Mouse (Mus musculus) lung, adult 2 months (tissue): Measurements from ENCODE around the gene Fbxo47.
"Not testable (repeated sequence)": the region's sequence is repeated elsewhere in the genome, so short reads cannot be mapped to it uniquely, and the experiment has no call there.

Experiments used
- CTCF ChIP-seq: fragments of 200-500 bp; IDR thresholded peaks from 2 replicates; pipeline ENCODE4 v1.5.1; 2011; ENCODE audit warnings: mild to moderate bottlenecking, low read length, control low read depth; ENCODE audit not compliant: insufficient read depth
- POLR2A ChIP-seq: fragments of 200-500 bp; IDR thresholded peaks from 2 replicates; pipeline ENCODE4 v1.6.1; 2011; ENCODE audit warnings: low read depth, mild to moderate bottlenecking, control low read depth, low read length, borderline replicate concordance; ENCODE audit errors: extremely low read depth

DNA sequence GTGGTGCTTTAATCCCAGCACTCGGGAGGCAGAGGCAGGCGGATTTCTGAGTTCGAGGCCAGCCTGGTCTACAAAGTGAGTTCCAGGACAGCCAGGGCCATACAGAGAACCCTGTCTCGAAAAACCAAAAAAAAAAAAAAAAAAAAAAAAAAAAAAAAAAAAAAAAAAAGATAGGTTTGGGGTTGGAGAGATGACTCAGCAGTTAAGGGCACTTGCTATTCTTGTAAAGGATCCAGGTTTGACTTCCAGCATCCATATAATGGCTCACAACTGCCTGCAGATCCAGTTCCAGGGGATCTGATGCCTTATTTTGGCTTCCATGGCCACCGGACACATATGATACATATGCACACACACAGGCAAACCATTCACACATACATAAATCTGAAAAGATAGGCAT, 11.6 kb downstream of the Fbxo47 start:
- not testable (repeated sequence) for TF ChIP-seq CTCF, POLR2A
